Mouse (Mus musculus) hindbrain, embryonic 13.5 days (tissue): ENCODE measurements around the gene Nin. TPM values are rescaled to one million over a fixed set of nuclear protein-coding genes. Genes with fewer than 3 reads are reported as not detected.
A peak's percentile ranks its signal among the peaks of the same experiment; 100 is the strongest.

Experiments used
- ATAC-seq: fragments of 200-750 bp; cut with Nextera tagmentation; 2 replicates; pipeline ENCODE4 v1.8.0; 2017; ENCODE audit warnings: moderate TSS enrichment; ENCODE audit not compliant: low FRiP score
- H3K27ac ChIP-seq: fragments of 300-500 bp; sonication (generic); 2 replicates; pipeline ENCODE4 v1.5.1; 2015; ENCODE audit warnings: inconsistent platforms, mild to moderate bottlenecking, moderate library complexity
- H3K27me3 ChIP-seq: fragments of 300-500 bp; sonication (generic); 2 replicates; pipeline ENCODE4 v1.6.1; 2015; ENCODE audit warnings: mild to moderate bottlenecking, inconsistent platforms
- H3K36me3 ChIP-seq: fragments of 300-500 bp; sonication (generic); 2 replicates; pipeline ENCODE4 v1.6.1; 2015; ENCODE audit warnings: mild to moderate bottlenecking, inconsistent platforms
- H3K4me1 ChIP-seq: fragments of 300-500 bp; sonication (generic); replicated peaks from 2 replicates; pipeline ENCODE4 v1.6.1; 2015; ENCODE audit warnings: inconsistent platforms
- H3K4me2 ChIP-seq: fragments of 300-500 bp; sonication (generic); 2 replicates; pipeline ENCODE4 v1.6.1; 2015; ENCODE audit warnings: inconsistent platforms, mild to moderate bottlenecking, moderate library complexity
- H3K4me3 ChIP-seq: fragments of 300-500 bp; sonication (generic); 2 replicates; pipeline ENCODE4 v1.5.1; 2015; ENCODE audit warnings: mild to moderate bottlenecking, inconsistent platforms
- H3K9ac ChIP-seq: fragments of 300-500 bp; sonication (generic); 2 replicates; pipeline ENCODE4 v1.6.1; 2015; ENCODE audit warnings: mild to moderate bottlenecking, inconsistent platforms
- H3K9me3 ChIP-seq: fragments of 300-500 bp; sonication (generic); 2 replicates; pipeline ENCODE4 v1.6.1; 2016; ENCODE audit warnings: inconsistent platforms
- WGBS: fragments of 180-500 bp; shearing (Covaris S2); methylation state at CpG from one replicate; pipeline ENCODE4 v1.1.7; 2015; 5-methylcytosine and 5-hydroxymethylcytosine counted together
- polyA plus RNA-seq: library from polyadenylated mRNA; unstranded; fragments of >200 nt; fragmentation: Nextera tagmentation; extraction: Ambion mirVana; gene quantifications from 2 replicates; pipeline ENCODE4 v1.2.1, GENCODE M21; 2015

Nin gene
- polyA plus RNA-seq, 1 experiment from 2014 or later: 13.3 TPM

DNA sequence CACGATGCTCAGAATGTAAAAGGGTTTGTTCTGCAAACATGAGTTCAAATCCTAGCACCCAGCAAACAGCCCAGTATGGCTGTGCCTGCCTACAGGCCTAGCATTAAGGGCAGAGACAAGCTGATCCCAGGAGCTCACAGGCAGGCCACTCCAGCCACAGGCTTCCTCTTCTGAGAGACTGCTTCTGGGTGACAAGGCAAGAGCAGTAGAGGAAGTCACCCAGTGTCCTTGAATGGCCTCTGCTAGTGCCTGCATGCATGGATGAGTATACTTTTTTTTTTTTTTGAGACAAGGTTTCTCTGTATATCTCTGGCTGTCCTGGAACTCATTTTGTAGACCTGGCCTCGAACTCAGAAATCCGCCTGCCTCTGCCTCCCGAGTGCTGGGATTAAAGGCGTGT lies 27.0 kb upstream of the Nin start:
- no peaks in the 10 kb centered on the region for H3K27me3 ChIP-seq
- no peaks in the 10 kb centered on the region for H3K36me3 ChIP-seq
- H3K27ac ChIP-seq: no peak overlapping the region
- 93% methylated on average over 5 of the region's 5 CpGs for WGBS
- H3K4me2 ChIP-seq: no peak overlapping the region
- peaks cover 17% of the 10 kb centered on the region for H3K4me1 ChIP-seq
- no peak for ATAC-seq
- H3K9ac ChIP-seq: no peak overlapping the region
- no peaks in the 10 kb centered on the region for H3K9me3 ChIP-seq
- H3K4me3 ChIP-seq: no peak overlapping the region

DNA sequence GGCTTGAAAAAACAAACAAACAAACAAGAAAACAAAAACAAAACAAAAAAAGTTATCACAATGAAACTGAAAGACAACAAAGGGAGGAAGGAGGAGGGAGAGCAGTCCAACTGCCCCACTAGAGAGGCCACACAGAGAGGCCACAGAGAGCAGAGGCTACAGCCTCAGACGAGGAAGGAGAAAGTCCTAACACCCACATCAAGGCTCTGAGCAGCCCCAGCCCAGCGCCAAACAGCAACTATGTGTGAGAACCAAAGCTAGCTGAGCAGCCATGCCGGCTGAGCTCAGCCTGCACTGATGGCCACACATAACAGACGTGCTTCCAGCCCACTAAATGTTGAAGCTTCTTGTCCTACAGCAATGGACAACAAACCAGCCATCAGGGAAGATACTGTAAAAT lies 26.4 kb upstream of the Nin start:
- Histone ChIP-seq H3K27me3 (no peaks in the 10 kb centered on the region), H3K4me3 (no peak overlapping the region), H3K9me3 (no peaks in the 10 kb centered on the region), H3K36me3 (no peaks in the 10 kb centered on the region), H3K27ac (no peak overlapping the region), H3K4me1 (peaks cover 17% of the 10 kb centered on the region), H3K9ac (no peak overlapping the region), H3K4me2 (no peak overlapping the region)
- WGBS: 69% methylated on average over 4 of the region's 4 CpGs
- ATAC-seq: no peak

- Histone ChIP-seq H3K27me3 (no peaks in the 10 kb centered on the region), H3K36me3 (no peaks in the 10 kb centered on the region), H3K9me3 (no peaks in the 10 kb centered on the region), H3K9ac (no peak overlapping the region), H3K27ac (no peak overlapping the region), H3K4me2 (no peak overlapping the region), H3K4me3 (no peak overlapping the region), H3K4me1 (peaks cover 17% of the 10 kb centered on the region)
- 81% methylated on average over 9 of the region's 9 CpGs for WGBS
- no peak for ATAC-seq
Measured at GRCm38 (mm10) chr12:70137626-70138025, 24.1 kb upstream of the Nin start.

DNA sequence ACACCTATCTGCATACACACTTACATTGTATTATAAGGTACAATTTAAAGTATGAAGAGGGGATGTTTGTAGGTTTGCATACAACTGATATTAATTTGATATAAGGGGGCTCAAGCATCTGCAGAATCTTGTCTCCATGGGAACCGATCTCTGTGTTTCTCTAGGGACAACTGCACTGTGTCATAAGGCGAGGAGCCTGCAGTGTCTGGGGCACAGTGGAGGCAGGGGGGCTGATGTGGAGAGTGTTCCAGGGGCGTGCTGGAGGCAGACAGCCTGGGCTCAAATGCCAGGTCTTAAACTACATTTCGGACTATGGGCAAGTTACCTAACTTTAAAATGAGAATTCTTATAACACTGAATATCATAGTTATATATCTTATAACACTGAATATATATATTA lies 23.6 kb upstream of the Nin start:
- H3K4me2 ChIP-seq: no peak overlapping the region

DNA sequence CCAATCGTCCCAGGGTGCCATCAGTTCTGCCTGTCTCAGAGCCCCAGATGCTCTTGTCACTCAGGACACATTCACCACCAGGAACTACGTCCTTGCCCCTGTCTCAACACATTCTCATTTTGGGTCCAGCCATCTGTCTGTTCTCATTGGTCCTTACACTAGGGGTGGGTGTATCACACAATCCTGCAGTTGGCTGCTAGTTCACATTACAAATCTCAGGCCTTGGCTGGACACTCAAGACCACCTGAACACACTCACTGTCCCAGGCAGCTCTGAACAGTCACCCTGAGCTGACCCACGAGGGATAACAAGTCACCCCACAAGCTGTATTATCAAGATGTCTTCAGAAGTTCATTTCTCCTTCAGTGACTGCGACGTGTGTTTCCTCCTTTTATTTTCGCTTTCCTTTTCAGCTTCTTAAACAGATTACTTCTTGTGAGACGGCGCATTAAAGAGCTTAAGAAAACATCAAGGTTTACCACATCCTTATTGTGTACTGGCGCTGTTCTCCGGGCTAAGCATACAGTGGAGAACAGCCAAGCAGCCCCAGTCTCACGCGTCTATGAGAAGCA lies 22.8 kb upstream of the Nin start:
- Histone ChIP-seq H3K4me1 (peaks cover 21% of the 10 kb centered on the region), H3K27me3 (no peaks in the 10 kb centered on the region), H3K4me3 (no peak overlapping the region), H3K9me3 (no peaks in the 10 kb centered on the region), H3K36me3 (no peaks in the 10 kb centered on the region), H3K27ac (no peak overlapping the region), H3K4me2 (no peak overlapping the region), H3K9ac (no peak overlapping the region)
- WGBS: 78% methylated on average over 12 of the region's 12 CpGs
- ATAC-seq: no peak

More for the DNA sequence above, 23.6 kb upstream of the Nin start:
- H3K4me3 ChIP-seq: no peak overlapping the region
- no peaks in the 10 kb centered on the region for H3K36me3 ChIP-seq
- H3K4me1 ChIP-seq: peaks cover 17% of the 10 kb centered on the region
- H3K9ac ChIP-seq: no peak overlapping the region
- 64% methylated on average over 4 of the region's 4 CpGs for WGBS
- no peaks in the 10 kb centered on the region for H3K9me3 ChIP-seq
- no peak for ATAC-seq
- H3K27me3 ChIP-seq: no peaks in the 10 kb centered on the region
- H3K27ac ChIP-seq: no peak overlapping the region

GRCm38 (mm10) chr12:70134627-70135235 lies 21.2 kb upstream of the Nin start:
- WGBS: 89% methylated on average over 20 of the region's 20 CpGs
- Histone ChIP-seq H3K27me3 (no peaks in the 10 kb centered on the region), H3K36me3 (no peaks in the 10 kb centered on the region), H3K4me1 (peaks cover 27% of the 10 kb centered on the region), H3K4me3 (no peak overlapping the region), H3K4me2 (no peak overlapping the region), H3K27ac (no peak overlapping the region), H3K9me3 (no peaks in the 10 kb centered on the region), H3K9ac (no peak overlapping the region)
- no peak for ATAC-seq

GRCm38 (mm10) chr12:70131042-70131675 lies 17.6 kb upstream of the Nin start:
- H3K4me1 ChIP-seq: peaks cover 13% of the 10 kb centered on the region
- peak overlapping the region; percentile 23 for H3K4me3 ChIP-seq
- peak overlapping the region; percentile 48 for H3K4me2 ChIP-seq
- H3K27ac ChIP-seq: peak overlapping the region; percentile 69
- no peaks in the 10 kb centered on the region for H3K9me3 ChIP-seq
- H3K27me3 ChIP-seq: no peaks in the 10 kb centered on the region
- 36% methylated on average over 20 of the region's 20 CpGs for WGBS
- ATAC-seq: 0 out of 2 replicates have a peak, but pooled peaks have one; percentile 43
- H3K36me3 ChIP-seq: no peaks in the 10 kb centered on the region
- peak overlapping the region; percentile 56 for H3K9ac ChIP-seq

GRCm38 (mm10) chr12:70129105-70129504 lies 15.6 kb upstream of the Nin start:
- Histone ChIP-seq H3K27me3 (no peaks in the 10 kb centered on the region), H3K9me3 (no peaks in the 10 kb centered on the region), H3K9ac (no peak overlapping the region), H3K4me2 (no peak overlapping the region), H3K36me3 (no peaks in the 10 kb centered on the region), H3K4me1 (peaks cover 10% of the 10 kb centered on the region), H3K4me3 (no peak overlapping the region), H3K27ac (no peak overlapping the region)
- WGBS: 54% methylated on average over 5 of the region's 5 CpGs
- no peak for ATAC-seq

DNA sequence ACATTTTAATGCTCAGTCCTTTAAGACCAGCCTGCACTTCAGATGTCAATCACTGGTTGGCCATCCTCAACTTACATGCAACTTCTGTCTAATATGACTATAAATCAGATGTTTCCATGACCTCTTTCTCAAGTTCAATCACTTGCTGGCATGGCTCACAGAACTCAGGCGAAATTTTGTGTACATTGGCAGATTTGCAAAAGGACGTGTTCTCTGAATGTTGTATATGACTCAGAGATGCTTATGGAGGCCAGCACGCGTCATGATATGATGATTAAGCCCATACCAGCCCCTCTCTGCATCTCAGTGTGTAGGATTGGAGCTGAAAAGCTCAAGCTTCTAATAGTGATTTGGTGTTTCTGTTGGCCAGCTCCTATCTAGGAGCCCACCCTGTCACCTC lies 13.1 kb upstream of the Nin start:
- no peak for ATAC-seq
- 93% methylated on average over 4 of the region's 4 CpGs for WGBS
- H3K9me3 ChIP-seq: no peaks in the 10 kb centered on the region

DNA sequence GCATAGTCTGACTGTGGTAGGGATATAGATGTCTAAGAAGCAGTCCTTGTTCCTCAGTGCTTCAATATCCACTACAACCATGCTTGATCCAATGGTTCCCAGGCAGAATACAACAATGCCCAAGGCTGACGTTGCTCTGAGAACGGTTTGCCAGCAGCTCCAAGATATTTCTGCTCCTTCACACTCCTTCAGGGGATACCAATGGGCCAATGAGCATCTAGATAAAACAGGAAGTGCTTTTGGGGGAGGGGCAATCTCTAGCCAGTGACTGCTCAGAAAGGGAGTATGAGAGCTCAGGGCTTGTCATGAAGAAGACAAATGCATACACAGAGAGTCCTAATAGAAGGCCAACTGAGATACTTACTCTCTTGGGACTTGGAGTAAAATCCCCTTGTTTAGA lies 6.0 kb upstream of the Nin start:
- Histone ChIP-seq H3K27ac (no peak overlapping the region), H3K36me3 (no peaks in the 10 kb centered on the region), H3K4me1 (no peaks in the 10 kb centered on the region), H3K4me3 (no peak overlapping the region), H3K9me3 (no peaks in the 10 kb centered on the region), H3K9ac (no peak overlapping the region), H3K4me2 (no peak overlapping the region), H3K27me3 (0 out of 2 replicates have a peak, but pooled peaks cover 6% of the 10 kb centered on the region)
- WGBS: 77% methylated on average over 2 of the region's 2 CpGs
- ATAC-seq: no peak

More for the DNA sequence above, 13.1 kb upstream of the Nin start:
- Histone ChIP-seq H3K4me3 (no peak overlapping the region), H3K27me3 (no peaks in the 10 kb centered on the region), H3K27ac (no peak overlapping the region), H3K4me2 (no peak overlapping the region), H3K4me1 (peaks cover 10% of the 10 kb centered on the region), H3K9ac (no peak overlapping the region), H3K36me3 (no peaks in the 10 kb centered on the region)

- Histone ChIP-seq H3K36me3 (no peaks in the 10 kb centered on the region), H3K4me1 (no peaks in the 10 kb centered on the region), H3K27ac (no peak overlapping the region), H3K9ac (no peak overlapping the region), H3K9me3 (no peaks in the 10 kb centered on the region), H3K4me2 (no peak overlapping the region), H3K27me3 (0 out of 2 replicates have a peak, but pooled peaks cover 9% of the 10 kb centered on the region), H3K4me3 (no peak overlapping the region)
- ATAC-seq: no peak
- whole genome bisulfite sequencing: 92% methylated on average over 10 of the region's 10 CpGs
Measured at GRCm38 (mm10) chr12:70118721-70119345, 5.3 kb upstream of the Nin start.

DNA sequence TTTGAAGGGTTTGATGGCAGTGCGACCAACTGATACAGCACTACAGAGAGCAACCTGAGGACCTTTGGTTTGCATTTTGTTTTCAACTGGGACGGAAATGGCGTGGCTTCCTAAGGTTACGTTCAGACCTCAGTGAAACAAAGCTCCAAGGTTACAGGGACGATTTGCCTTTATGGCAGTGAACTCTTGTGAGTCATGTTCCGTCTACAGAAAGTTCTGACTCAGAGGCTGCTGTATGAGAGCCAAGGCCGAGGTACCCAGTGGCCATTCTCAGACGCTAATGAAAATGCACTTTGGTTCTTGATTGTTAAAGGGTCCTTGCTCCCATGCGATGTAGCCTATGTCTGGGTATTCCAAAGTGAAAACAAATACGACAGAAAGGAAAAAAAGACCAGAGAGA lies 3.6 kb upstream of the Nin start:
- no peaks in the 10 kb centered on the region for H3K36me3 ChIP-seq
- H3K27ac ChIP-seq: no peak overlapping the region
- H3K27me3 ChIP-seq: 0 out of 2 replicates have a peak, but pooled peaks cover 9% of the 10 kb centered on the region
- no peak overlapping the region for H3K9ac ChIP-seq
- no peak for ATAC-seq
- WGBS: 91% methylated on average over 10 of the region's 10 CpGs
- H3K4me1 ChIP-seq: peaks cover 5% of the 10 kb centered on the region
- no peak overlapping the region for H3K4me3 ChIP-seq
- H3K9me3 ChIP-seq: no peaks in the 10 kb centered on the region
- no peak overlapping the region for H3K4me2 ChIP-seq
